Mouse (Mus musculus) hindbrain, embryonic 11.5 days (tissue): ENCODE measurements around the gene Fbxo7. TPM values are rescaled to one million over a fixed set of nuclear protein-coding genes. Genes with fewer than 3 reads are reported as not detected.

ENCODE experiments used
- ATAC-seq: fragments of 200-750 bp; cut with Nextera tagmentation; 2 replicates; pipeline ENCODE4 v1.8.0; 2017; ENCODE audit warnings: mild to moderate bottlenecking, moderate TSS enrichment, moderate library complexity; ENCODE audit not compliant: low FRiP score
- DNase-seq: peaks from one replicate; pipeline ENCODE4 v3.0.0-alpha.2; 2015; ENCODE audit warnings: low spot score
- H3K27ac ChIP-seq: fragments of 300-500 bp; sonication (generic); 2 replicates; pipeline ENCODE4 v1.5.1; 2014; ENCODE audit warnings: mild to moderate bottlenecking, low read depth, low read length
- H3K27me3 ChIP-seq: fragments of 300-500 bp; sonication (generic); 2 replicates; pipeline ENCODE4 v1.6.1; 2014; ENCODE audit warnings: mild to moderate bottlenecking, low read length, moderate library complexity, mixed read lengths; ENCODE audit not compliant: control insufficient read depth, insufficient read depth
- H3K36me3 ChIP-seq: fragments of 300-500 bp; sonication (generic); 2 replicates; pipeline ENCODE4 v1.6.1; 2014; ENCODE audit warnings: mild to moderate bottlenecking, low read length, moderate library complexity, mixed read lengths; ENCODE audit not compliant: control insufficient read depth, insufficient read depth
- H3K4me1 ChIP-seq: fragments of 300-500 bp; sonication (generic); replicated peaks from 2 replicates; pipeline ENCODE4 v1.6.1; 2014; ENCODE audit warnings: low read length, mixed read lengths; ENCODE audit not compliant: control insufficient read depth, insufficient read depth
- H3K4me2 ChIP-seq: fragments of 300-500 bp; sonication (generic); replicated peaks from 2 replicates; pipeline ENCODE4 v1.6.1; 2014; ENCODE audit warnings: mild to moderate bottlenecking, low read depth, low read length
- H3K4me3 ChIP-seq: fragments of 300-500 bp; sonication (generic); 2 replicates; pipeline ENCODE4 v1.5.1; 2014; ENCODE audit warnings: low read depth, low read length
- H3K9ac ChIP-seq: fragments of 300-500 bp; sonication (generic); 2 replicates; pipeline ENCODE4 v1.6.1; 2014; ENCODE audit warnings: low read depth, low read length
- H3K9me3 ChIP-seq: fragments of 300-500 bp; sonication (generic); 2 replicates; pipeline ENCODE4 v1.6.1; 2016; ENCODE audit warnings: low read length; ENCODE audit not compliant: control insufficient read depth
- WGBS: fragments of 180-500 bp; shearing (Covaris S2); extraction: QIAGEN DNeasy Blood & Tissue Kit; methylation state at CpG from one replicate; pipeline ENCODE4 v1.1.7; 2014; 5-methylcytosine and 5-hydroxymethylcytosine counted together
- polyA plus RNA-seq: library from polyadenylated mRNA; unstranded; fragments of >200 nt; fragmentation: Nextera tagmentation; extraction: Ambion mirVana; gene quantifications from 2 replicates; pipeline ENCODE4 v1.2.1, GENCODE M21; 2014

Gene Fbxo7
- polyA plus RNA-seq, 1 experiment from 2014 or later, result 18.1 TPM

DNA sequence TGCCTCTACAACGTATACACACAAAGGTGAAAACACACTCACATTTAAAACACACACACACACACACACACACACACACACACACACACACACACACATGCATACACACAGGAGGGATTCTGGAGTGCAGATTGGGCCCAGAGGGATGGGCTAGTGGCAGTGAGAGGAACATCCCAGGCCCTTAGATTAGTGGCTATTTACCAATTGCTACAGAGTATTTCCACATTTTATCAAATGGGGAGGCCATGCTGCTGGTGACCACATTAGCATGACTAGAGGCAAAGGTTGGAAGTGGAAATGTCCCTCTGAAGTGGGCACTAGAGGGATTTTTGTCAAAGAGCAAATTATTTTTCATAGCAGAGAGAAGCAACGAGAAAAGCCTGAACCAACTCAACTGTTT, 12.1 kb upstream of the Fbxo7 start:
- Histone ChIP-seq H3K4me3 (no peak overlapping the region), H3K27ac (no peak overlapping the region), H3K4me2 (no peak overlapping the region), H3K4me1 (no peaks in the 10 kb centered on the region), H3K9me3 (no peaks in the 10 kb centered on the region), H3K9ac (no peak overlapping the region), H3K36me3 (no peaks in the 10 kb centered on the region), H3K27me3 (no peaks in the 10 kb centered on the region)
- DNase-seq (no peak), ATAC-seq (no peak)
- 96% methylated on average over 2 of the region's 2 CpGs for whole genome bisulfite sequencing

GRCm38 (mm10) chr10:86010636-86011035, 11.1 kb upstream of the Fbxo7 start:
- H3K27me3 ChIP-seq, result no peaks in the 10 kb centered on the region
- H3K4me1 ChIP-seq, result no peaks in the 10 kb centered on the region
- no peak overlapping the region for H3K27ac ChIP-seq
- ATAC-seq (no peak), DNase-seq (no peak)
- no peaks in the 10 kb centered on the region for H3K9me3 ChIP-seq
- H3K9ac ChIP-seq, result no peak overlapping the region
- 57% methylated on average over 6 of the region's 6 CpGs for WGBS
- H3K36me3 ChIP-seq, result no peaks in the 10 kb centered on the region
- H3K4me2 ChIP-seq, result no peak overlapping the region
- no peak overlapping the region for H3K4me3 ChIP-seq

DNA sequence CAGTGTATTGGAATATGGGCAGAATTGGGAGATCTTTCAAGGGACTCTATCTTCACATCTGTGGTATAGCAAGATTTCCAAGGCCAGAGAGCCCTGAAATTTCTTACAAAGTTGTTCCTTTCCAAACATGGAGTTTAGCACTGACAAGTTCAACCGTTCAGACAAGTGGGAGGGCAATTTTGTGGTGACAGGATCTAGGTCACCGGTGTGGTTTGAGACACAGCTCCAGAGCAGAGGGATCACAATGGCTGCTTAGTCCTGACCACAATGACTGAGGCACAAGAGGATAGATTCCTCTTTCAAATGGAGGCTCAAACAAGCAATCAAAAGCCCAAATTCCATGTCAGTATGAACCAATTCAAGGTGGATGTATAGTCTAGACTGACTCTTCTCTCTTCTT, 10.6 kb upstream of the Fbxo7 start:
- Histone ChIP-seq H3K4me1 (no peaks in the 10 kb centered on the region), H3K36me3 (no peaks in the 10 kb centered on the region), H3K9me3 (no peaks in the 10 kb centered on the region), H3K9ac (no peak overlapping the region), H3K4me2 (no peak overlapping the region), H3K27ac (no peak overlapping the region), H3K4me3 (no peak overlapping the region), H3K27me3 (no peaks in the 10 kb centered on the region)
- 89% methylated on average over 2 of the region's 2 CpGs for WGBS
- no peak for DNase-seq
- no peak for ATAC-seq

DNA sequence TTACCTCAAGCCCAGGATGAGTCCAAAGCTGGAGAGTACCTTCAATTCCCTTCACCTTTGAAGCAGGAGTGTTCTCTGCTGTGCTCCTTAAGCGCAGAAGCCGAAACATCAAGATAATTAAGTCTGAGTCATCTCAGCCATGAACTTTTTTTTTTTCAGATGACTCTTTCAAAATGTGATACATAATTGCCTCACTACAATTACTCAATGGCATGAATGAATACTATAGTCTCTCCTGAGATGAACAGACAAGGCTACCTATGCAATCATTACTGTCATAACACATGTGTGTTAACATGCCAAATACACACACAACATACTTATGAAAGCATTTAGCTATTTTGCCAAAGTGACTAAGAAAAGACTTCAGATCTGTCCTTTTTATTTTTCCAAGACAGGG, 10.0 kb upstream of the Fbxo7 start, which contains the start of gene Bpifc:
Bpifc (minus strand) TSS at position 115 of the 400 bp plus-strand sequence.
- Histone ChIP-seq H3K27ac (no peak within 1 kb of the TSS), H3K9ac (no peak within 1 kb of the TSS), H3K4me2 (no peak within 1 kb of the TSS), H3K4me1 (no peaks in the 10 kb centered on the region), H3K9me3 (no peaks in the 10 kb centered on the region), H3K36me3 (no peaks in the 10 kb centered on the region), H3K4me3 (no peak within 1 kb of the TSS), H3K27me3 (no peaks in the 10 kb centered on the region)
- 100% methylated on average over 2 of the region's 2 CpGs for WGBS
- no peak for DNase-seq
- ATAC-seq, result no peak

DNA sequence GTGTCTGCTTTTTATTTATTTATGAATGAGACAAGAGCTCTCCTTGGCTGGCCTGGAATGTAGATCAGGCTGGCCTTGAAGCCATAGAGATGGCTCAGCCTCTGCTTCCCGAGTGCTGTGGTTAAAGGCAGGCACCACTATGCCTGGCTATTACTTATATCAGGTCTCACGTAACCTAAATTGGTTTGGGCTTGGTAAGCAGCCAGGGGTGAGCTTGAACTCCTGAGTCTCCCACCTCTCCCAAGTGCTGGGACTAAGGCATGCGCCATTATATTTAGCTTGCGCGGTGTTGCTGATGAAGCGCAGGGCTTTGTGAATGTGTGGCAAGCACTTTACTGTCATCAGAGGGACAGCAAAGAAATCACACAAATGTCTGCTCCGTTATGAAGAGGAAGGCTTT, 4.0 kb upstream of the Fbxo7 start:
- no peaks in the 10 kb centered on the region for H3K27me3 ChIP-seq
- no peak overlapping the region for H3K4me3 ChIP-seq
- H3K27ac ChIP-seq, result no peak overlapping the region
- H3K4me2 ChIP-seq, result no peak overlapping the region
- no peak for ATAC-seq
- H3K9ac ChIP-seq, result no peak overlapping the region
- 92% methylated on average over 7 of the region's 7 CpGs for WGBS
- no peaks in the 10 kb centered on the region for H3K36me3 ChIP-seq
- no peaks in the 10 kb centered on the region for H3K9me3 ChIP-seq
- DNase-seq, result no peak
- H3K4me1 ChIP-seq, result peaks cover 2% of the 10 kb centered on the region; the same call in 1 of the 2 replicates

GRCm38 (mm10) chr10:86018813-86019212, 3.0 kb upstream of the Fbxo7 start:
- DNase-seq, result no peak
- H3K4me2 ChIP-seq, result no peak overlapping the region
- H3K9ac ChIP-seq, result no peak overlapping the region
- no peaks in the 10 kb centered on the region for H3K9me3 ChIP-seq
- no peaks in the 10 kb centered on the region for H3K27me3 ChIP-seq
- ATAC-seq, result no peak
- no peak overlapping the region for H3K27ac ChIP-seq
- no peak overlapping the region for H3K4me3 ChIP-seq
- H3K36me3 ChIP-seq, result no peaks in the 10 kb centered on the region
- WGBS, result 41% methylated on average over 5 of the region's 5 CpGs
- H3K4me1 ChIP-seq, result peaks cover 2% of the 10 kb centered on the region; the same call in 1 of the 2 replicates

- 2% methylated on average over 3 of the region's 3 CpGs for WGBS
- ATAC-seq, result no peak
- H3K4me3 ChIP-seq, result peak overlapping the region; percentile 86
Measured at GRCm38 (mm10) chr10:86021408-86021748, 394 bp upstream of the Fbxo7 start.

GRCm38 (mm10) chr10:86022474-86022816, 673 bp downstream of the Fbxo7 start:
- DNase-seq, result no peak
- Histone ChIP-seq H3K27ac (no peak overlapping the region), H3K9me3 (no peaks in the 10 kb centered on the region), H3K4me1 (peaks cover 2% of the 10 kb centered on the region; the same call in 1 of the 2 replicates), H3K9ac (peak overlapping the region; percentile 89), H3K4me3 (peak overlapping the region; percentile 86), H3K36me3 (no peaks in the 10 kb centered on the region), H3K27me3 (no peaks in the 10 kb centered on the region), H3K4me2 (peak overlapping the region; percentile 71)
- peak; percentile 14; the same call in 1 of the 2 replicates for ATAC-seq
- 9% methylated on average over 6 of the region's 6 CpGs for WGBS

More at GRCm38 (mm10) chr10:86021408-86021748, 394 bp upstream of the Fbxo7 start:
- Histone ChIP-seq H3K9ac (peak overlapping the region; percentile 89; the same call in 1 of the 2 replicates), H3K4me2 (no peak overlapping the region), H3K4me1 (peaks cover 2% of the 10 kb centered on the region; the same call in 1 of the 2 replicates), H3K27ac (no peak overlapping the region), H3K9me3 (no peaks in the 10 kb centered on the region), H3K27me3 (no peaks in the 10 kb centered on the region), H3K36me3 (no peaks in the 10 kb centered on the region)
- DNase-seq, result no peak

GRCm38 (mm10) chr10:86023149-86023548, 1.4 kb downstream of the Fbxo7 start:
- H3K9me3 ChIP-seq, result no peaks in the 10 kb centered on the region
- no peak overlapping the region for H3K27ac ChIP-seq
- no peaks in the 10 kb centered on the region for H3K36me3 ChIP-seq
- H3K9ac ChIP-seq, result no peak overlapping the region
- DNase-seq, result no peak
- H3K4me2 ChIP-seq, result no peak overlapping the region
- H3K27me3 ChIP-seq, result no peaks in the 10 kb centered on the region
- peaks cover 2% of the 10 kb centered on the region; the same call in 1 of the 2 replicates for H3K4me1 ChIP-seq
- no peak for ATAC-seq
- no peak overlapping the region for H3K4me3 ChIP-seq
